9 mouse cellular contexts compared by ENCODE assay signal in the genomic region with DNA sequence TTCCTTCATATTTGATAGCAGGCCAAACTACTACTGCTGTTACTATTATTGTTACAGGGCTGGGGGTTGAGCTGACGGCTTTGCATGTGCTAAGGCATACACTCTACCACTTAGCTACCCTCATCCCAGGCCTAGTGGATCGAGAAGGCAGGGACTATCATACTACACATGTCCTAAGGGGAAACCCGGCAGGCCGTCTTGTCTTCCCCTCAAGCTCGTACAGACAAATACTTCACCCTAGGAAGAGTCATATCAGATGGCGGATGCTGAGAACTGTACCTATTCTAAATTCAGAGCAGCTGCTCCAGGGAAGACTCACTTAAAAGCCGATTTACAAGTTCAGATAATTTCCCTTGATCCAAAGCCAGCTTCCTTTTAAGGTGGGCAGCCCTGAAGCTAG. TPM values are rescaled to one million over a fixed set of nuclear protein-coding genes. Genes with fewer than 3 reads are reported as not detected.
DNase-seq lines count a peak whose midpoint lies in the region; ATAC-seq lines count a peak whose summit lies in the region.
"Had no signal": no experiment of that assay in that cellular context is flagged by ENCODE, and none has a peak within 500 bp of the region (broad histone marks: within the 10 kb centered on the region; RNA-seq: fewer than 3 reads in every experiment).

No protein-coding gene starts in this region.

- H3K4me2 ChIP-seq in kidney, embryonic 14.5 days (replicated peaks; ENCODE audit: low read depth, low read length): peak overlapping the region; percentile 17; the same call in 1 of the 2 replicates
- H3K4me2 ChIP-seq in embryonic facial prominence, embryonic 14.5 days (ENCODE audit: low read depth, low read length): peak overlapping the region; percentile 21; the same call in 1 of the 2 replicates
- H3K4me2 ChIP-seq in hindbrain, embryonic 12.5 days (replicated peaks): peak overlapping the region; percentile 32
- no peak overlapping the region for H3K4me2 ChIP-seq in midbrain, embryonic 15.5 days

- no peaks in the 10 kb centered on the region for H3K9me3 ChIP-seq in kidney, embryonic 14.5 days (ENCODE audit: control insufficient read depth, low read length)
- H3K9me3 ChIP-seq in embryonic facial prominence, embryonic 14.5 days (ENCODE audit: control insufficient read depth, low read length): no peaks in the 10 kb centered on the region
- H3K9me3 ChIP-seq in hindbrain, embryonic 12.5 days (replicated peaks): no peaks in the 10 kb centered on the region
- H3K9me3 ChIP-seq in midbrain, embryonic 15.5 days: no peaks in the 10 kb centered on the region

- 0 out of 2 replicates have a peak overlapping the region, but pooled peaks have one; percentile 7 for H3K9ac ChIP-seq in kidney, embryonic 14.5 days (ENCODE audit: low read depth, low read length)
- no peak overlapping the region for H3K9ac ChIP-seq in embryonic facial prominence, embryonic 14.5 days (ENCODE audit: low read depth, low read length)
- no peak overlapping the region for H3K9ac ChIP-seq in hindbrain, embryonic 12.5 days
- H3K9ac ChIP-seq in midbrain, embryonic 15.5 days: no peak overlapping the region

- no peak for DNase-seq in kidney, postnatal 10 days
- DNase-seq in embryonic facial prominence, embryonic 14.5 days (ENCODE audit: low spot score): peak; percentile 63
- DNase-seq in thymus, adult 18-20 months: no peak
- no peak for DNase-seq in lung, postnatal 25 days (ENCODE audit: low spot score)
- no peak for DNase-seq in cerebellum, postnatal 14 days

- H3K36me3 ChIP-seq in kidney, embryonic 14.5 days (ENCODE audit: control insufficient read depth, insufficient read depth, low read length): no peaks in the 10 kb centered on the region
- no peaks in the 10 kb centered on the region for H3K36me3 ChIP-seq in embryonic facial prominence, embryonic 14.5 days (ENCODE audit: control insufficient read depth, insufficient read depth, low read length)
- H3K36me3 ChIP-seq in hindbrain, embryonic 12.5 days: no peaks in the 10 kb centered on the region
- no peaks in the 10 kb centered on the region for H3K36me3 ChIP-seq in midbrain, embryonic 15.5 days (replicated peaks)

- H3K4me1 ChIP-seq in kidney, embryonic 14.5 days (ENCODE audit: control insufficient read depth, insufficient read depth, low read length): peaks cover 15% of the 10 kb centered on the region
- H3K4me1 ChIP-seq in embryonic facial prominence, embryonic 14.5 days (ENCODE audit: control insufficient read depth, insufficient read depth, low read length): peaks cover 21% of the 10 kb centered on the region
- peaks cover 28% of the 10 kb centered on the region for H3K4me1 ChIP-seq in hindbrain, embryonic 12.5 days
- peaks cover 24% of the 10 kb centered on the region for H3K4me1 ChIP-seq in midbrain, embryonic 15.5 days

- WGBS in kidney, embryonic 14.5 days: 37% methylated on average over 7 of the region's 7 CpGs
- 37% methylated on average over 7 of the region's 7 CpGs for WGBS in embryonic facial prominence, embryonic 14.5 days
- 71% methylated on average over 7 of the region's 7 CpGs for WGBS in hindbrain, embryonic 12.5 days
- 48% methylated on average over 7 of the region's 7 CpGs for WGBS in midbrain, embryonic 15.5 days

- ATAC-seq in kidney, embryonic 14.5 days (ENCODE audit: low FRiP score, low TSS enrichment): no peak; the same call in 1 of the 2 replicates
- peak; percentile 38 for ATAC-seq in embryonic facial prominence, embryonic 14.5 days (ENCODE audit: low read depth)
- no peak for ATAC-seq in hindbrain, embryonic 12.5 days (ENCODE audit: low FRiP score)
- ATAC-seq in midbrain, embryonic 15.5 days (replicated peaks): no peak
- ATAC-seq: inflammation-experienced regulatory T-cells, adult 6 months had no signal

- H3K4me3 ChIP-seq in kidney, embryonic 14.5 days (ENCODE audit: low read length): no peak overlapping the region
- no peak overlapping the region for H3K4me3 ChIP-seq in embryonic facial prominence, embryonic 14.5 days (ENCODE audit: low read depth, low read length)
- no peak overlapping the region for H3K4me3 ChIP-seq in hindbrain, embryonic 12.5 days
- H3K4me3 ChIP-seq in midbrain, embryonic 15.5 days: no peak overlapping the region

- H3K27ac ChIP-seq in kidney, embryonic 14.5 days (ENCODE audit: low read depth, low read length): peak overlapping the region; percentile 77
- H3K27ac ChIP-seq in embryonic facial prominence, embryonic 14.5 days (replicated peaks; ENCODE audit: low read depth, low read length): peak overlapping the region; percentile 42; the same call in 1 of the 2 replicates
- 0 out of 2 replicates have a peak overlapping the region, but pooled peaks have one; percentile 57 for H3K27ac ChIP-seq in hindbrain, embryonic 12.5 days
- H3K27ac ChIP-seq in midbrain, embryonic 15.5 days: peak overlapping the region; percentile 53

- no peaks in the 10 kb centered on the region for H3K27me3 ChIP-seq in kidney, embryonic 14.5 days (ENCODE audit: control insufficient read depth, insufficient read depth, low read length)
- 0 out of 2 replicates have a peak, but pooled peaks cover 5% of the 10 kb centered on the region for H3K27me3 ChIP-seq in embryonic facial prominence, embryonic 14.5 days (replicated peaks; ENCODE audit: control insufficient read depth, insufficient read depth, low read length)
- no peaks in the 10 kb centered on the region for H3K27me3 ChIP-seq in hindbrain, embryonic 12.5 days
- no peaks in the 10 kb centered on the region for H3K27me3 ChIP-seq in midbrain, embryonic 15.5 days (replicated peaks)

RNA-seq across cellular contexts. Expression of a gene that starts 40.8 kb away (rescaled TPM):
- 3.9 and 4.0 TPM in 2 replicates for polyA plus RNA-seq in kidney, embryonic 14.5 days (2014; fragmentation: Nextera tagmentation; extraction: Ambion mirVana)
- 3.6 and 3.8 TPM in 2 replicates for polyA plus RNA-seq in embryonic facial prominence, embryonic 14.5 days (2014; fragmentation: Nextera tagmentation; extraction: Ambion mirVana)
- 5.0 TPM in 2 replicates for polyA plus RNA-seq in hindbrain, embryonic 12.5 days (2016; fragmentation: Nextera tagmentation; extraction: Ambion mirVana)
- 8.6 and 9.0 TPM in 2 replicates for polyA plus RNA-seq in midbrain, embryonic 15.5 days (2015; fragmentation: Nextera tagmentation; extraction: Ambion mirVana)
